Mouse (Mus musculus): ENCODE data around the gene Gm28363. TPM values are rescaled to one million over a fixed set of nuclear protein-coding genes. Genes with fewer than 3 reads are reported as not detected.
"Not testable (repeated sequence)": the region's sequence is repeated elsewhere in the genome, so short reads cannot be mapped to it uniquely, and the experiment has no call there.

The Gm28363 gene
- not detected for total RNA-seq (2021)

DNA sequence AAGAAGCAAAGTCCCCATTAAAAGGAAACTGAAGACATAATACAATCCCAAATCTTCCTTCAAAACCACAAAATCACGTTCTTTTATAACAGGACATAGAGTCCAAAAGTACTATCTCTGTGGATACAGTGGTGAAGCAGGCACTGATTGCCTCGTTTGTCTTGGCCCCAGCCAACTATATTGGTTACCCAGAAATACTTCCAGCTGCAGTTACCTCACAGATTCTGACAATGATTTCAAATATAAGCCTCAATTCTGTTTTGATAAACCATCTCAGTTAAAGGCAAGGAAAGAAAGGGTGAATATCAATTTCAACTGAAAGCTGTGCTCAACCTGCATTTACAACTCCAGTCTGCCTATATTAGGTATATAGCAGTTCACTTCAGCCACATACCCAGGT lies at the start of gene Gm28363:
Gm28363 (plus strand) TSS at position 301 of the 400 bp plus-strand sequence.
- DNase-seq; intact Hi-C loops (cut with DNase I): not testable (repeated sequence)

DNA sequence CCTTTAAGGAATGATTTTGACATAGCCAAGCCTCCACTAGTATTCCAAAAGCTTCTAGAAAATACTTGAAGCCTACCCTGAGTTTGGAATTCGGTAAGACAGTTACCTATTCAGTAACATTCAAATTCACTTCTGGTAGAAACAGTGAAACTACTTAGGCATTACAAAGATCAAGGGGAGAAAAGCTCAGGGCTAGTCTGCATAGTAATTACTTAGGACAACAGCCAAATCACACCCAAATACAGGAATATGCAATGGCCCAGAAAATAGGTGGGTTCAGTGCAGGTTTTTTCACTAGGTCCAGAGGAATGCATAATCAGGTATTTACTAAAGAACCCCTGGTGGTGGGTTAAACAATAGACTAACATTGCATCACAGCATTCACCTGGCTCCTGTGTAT lies 46.7 kb upstream of the Gm28363 start:
- intact Hi-C loops (cut with DNase I) = not testable (repeated sequence)

More for the DNA sequence above, 46.7 kb upstream of the Gm28363 start:
- not testable (repeated sequence) for DNase-seq

Other genes with a start within 250 kb of the Gm28363 start
- not detected for gene B020011L13Rik, start 84.0 kb downstream of the Gm28363 start, total RNA-seq (2021)
- gene Gm28360, start 132.9 kb downstream of the Gm28363 start, total RNA-seq (2021) = not detected
- not detected for gene Gm28168, start 230.9 kb downstream of the Gm28363 start, total RNA-seq (2021)